Mouse (Mus musculus): ENCODE measurements at regions not wholly inside any gene's neighbourhood (a gene's known extent, or its start where the extent isn't known, plus 50 kb on each side); places are given as distances from the start of the nearest gene placed in this dataset.
A peak's percentile ranks its signal among the peaks of the same experiment; 100 is the strongest.

GRCm38 (mm10) chr7:63811816-63812215 is 104.8 kb upstream of the E030018B13Rik start:
- no peak for DNase-seq

GRCm38 (mm10) chr7:63815531-63815930 is 101.1 kb upstream of the E030018B13Rik start:
- no peak for DNase-seq

- peak in 1 of 2 experiments; percentile 15 for DNase-seq
These were observed 100.4 kb upstream of the E030018B13Rik start for GRCm38 (mm10) chr7:63816056-63816941.

GRCm38 (mm10) chr7:63817476-63817875 is 99.2 kb upstream of the E030018B13Rik start:
- no peak for DNase-seq

GRCm38 (mm10) chr7:63818105-63818504 is 98.6 kb upstream of the E030018B13Rik start:
- DNase-seq, result no peak

GRCm38 (mm10) chr7:63820286-63820685 is 96.4 kb upstream of the E030018B13Rik start:
- no peak for DNase-seq

GRCm38 (mm10) chr7:63822001-63822400 is 94.7 kb upstream of the E030018B13Rik start:
- no peak for DNase-seq

- no peak for DNase-seq
These were observed 92.6 kb upstream of the E030018B13Rik start for GRCm38 (mm10) chr7:63824009-63824408.

GRCm38 (mm10) chr7:63829362-63829920 is 87.2 kb upstream of the E030018B13Rik start:
- no peak for DNase-seq

- DNase-seq, result no peak
These were observed 83.0 kb upstream of the E030018B13Rik start for GRCm38 (mm10) chr7:63833676-63834075.

- no peak for DNase-seq
These were observed 80.7 kb upstream of the E030018B13Rik start for GRCm38 (mm10) chr7:63835958-63836357.
